Mouse (Mus musculus) NIH3T3 (cell line): ENCODE data around the gene Foxn3.

Experiments
- DNase-seq: peaks from one replicate; pipeline ENCODE4 v3.0.0-alpha.2; 2012; ENCODE audit warnings: low read depth

The Foxn3 gene

DNA sequence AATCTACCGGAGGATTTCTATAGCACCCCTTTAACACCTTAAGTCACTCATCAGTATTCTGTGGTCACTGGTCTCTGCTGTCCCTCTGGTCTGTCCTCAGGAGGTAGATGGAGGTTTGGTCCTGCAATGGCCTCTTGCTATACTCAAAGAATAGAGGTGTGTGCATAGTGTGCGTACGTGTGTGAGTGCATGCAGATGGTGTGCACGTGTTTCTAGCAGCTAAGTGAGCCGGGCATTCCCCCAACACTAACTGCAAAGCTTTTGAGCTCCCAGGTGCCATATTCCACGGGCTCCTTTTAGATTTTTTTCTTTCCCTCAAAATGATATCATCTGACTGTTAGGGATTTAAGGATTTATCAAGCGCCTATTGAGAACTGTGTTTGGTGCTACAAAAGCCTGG is 269.9 kb downstream of the Foxn3 start:
- DNase-seq, result no peak

DNA sequence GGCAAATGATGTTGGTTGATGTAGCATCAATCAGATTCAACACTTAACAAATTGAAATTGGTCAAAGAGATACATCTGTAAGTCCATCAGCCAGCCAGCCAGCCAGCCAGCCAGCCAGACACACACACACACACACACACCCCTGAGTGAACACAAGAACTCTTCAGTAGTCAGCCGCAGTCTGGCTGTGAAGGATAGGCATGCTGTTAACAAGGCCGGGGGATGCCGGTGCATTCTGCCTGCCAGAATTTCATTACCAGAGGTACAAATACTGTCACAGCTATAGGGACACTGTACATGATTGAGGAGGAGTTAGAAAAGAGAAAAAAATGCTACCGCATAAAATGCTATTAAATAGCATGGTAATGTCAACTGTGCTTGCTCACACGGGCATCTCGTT is 271.2 kb downstream of the Foxn3 start:
- no peak for DNase-seq

DNA sequence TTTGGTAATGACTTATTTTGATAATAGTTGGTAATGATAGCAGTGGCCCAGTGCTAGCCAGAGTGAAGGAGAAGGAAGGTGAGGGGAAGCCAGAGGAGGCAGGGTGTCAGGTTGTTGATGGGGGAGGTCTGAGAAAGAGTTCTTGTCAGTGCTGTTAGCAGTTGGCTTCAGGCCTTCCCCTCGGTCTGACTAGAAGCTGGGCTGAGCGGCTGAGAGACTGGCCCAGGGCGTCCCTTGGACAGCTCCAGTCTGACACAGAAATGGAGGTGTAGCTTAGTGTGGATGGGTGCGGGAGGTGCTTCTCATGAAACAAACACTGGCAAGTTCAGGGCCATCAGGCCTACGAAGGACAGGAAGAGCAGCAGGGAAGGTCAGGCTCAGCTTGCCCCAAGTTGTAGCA is 276.3 kb downstream of the Foxn3 start:
- no peak for DNase-seq

DNA sequence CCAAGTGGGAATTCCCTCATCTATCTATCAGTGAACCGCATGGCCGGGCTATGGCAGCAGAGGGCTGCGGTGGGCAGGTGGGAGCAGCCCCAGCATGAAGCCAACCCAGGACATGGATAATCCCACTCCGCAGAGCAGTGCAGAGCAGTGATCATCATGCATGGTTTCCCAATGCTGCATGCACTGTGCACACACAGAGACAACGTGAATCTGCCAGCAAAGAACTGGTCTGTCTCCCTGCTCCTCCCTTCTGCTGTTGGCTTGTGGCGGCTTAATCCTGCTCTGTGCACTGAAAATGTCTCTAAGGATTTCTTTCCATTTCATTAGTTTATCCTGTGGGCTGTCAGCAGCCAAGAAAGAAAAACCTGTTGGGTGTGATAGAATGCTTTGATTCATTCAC is 276.7 kb downstream of the Foxn3 start:
- DNase-seq, result no peak

DNA sequence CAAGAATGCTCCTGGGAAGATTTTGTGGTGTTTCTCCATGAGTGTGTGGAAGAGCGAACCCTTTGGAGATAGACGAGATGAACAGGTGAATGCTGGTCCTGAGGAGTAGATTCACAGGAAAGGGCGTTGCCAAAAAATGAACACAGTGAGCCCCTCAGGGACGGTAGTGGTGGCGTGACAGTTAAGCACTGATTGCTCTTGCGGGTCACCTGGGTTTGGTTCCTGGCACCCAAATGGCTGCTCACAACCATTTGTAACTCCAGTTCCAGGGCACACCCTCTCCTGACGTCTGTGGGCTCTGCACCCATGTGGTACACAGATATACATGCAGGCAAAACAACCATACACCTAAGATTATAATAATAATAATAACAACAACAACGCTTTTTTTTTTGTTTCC is 277.7 kb downstream of the Foxn3 start:
- no peak for DNase-seq

DNA sequence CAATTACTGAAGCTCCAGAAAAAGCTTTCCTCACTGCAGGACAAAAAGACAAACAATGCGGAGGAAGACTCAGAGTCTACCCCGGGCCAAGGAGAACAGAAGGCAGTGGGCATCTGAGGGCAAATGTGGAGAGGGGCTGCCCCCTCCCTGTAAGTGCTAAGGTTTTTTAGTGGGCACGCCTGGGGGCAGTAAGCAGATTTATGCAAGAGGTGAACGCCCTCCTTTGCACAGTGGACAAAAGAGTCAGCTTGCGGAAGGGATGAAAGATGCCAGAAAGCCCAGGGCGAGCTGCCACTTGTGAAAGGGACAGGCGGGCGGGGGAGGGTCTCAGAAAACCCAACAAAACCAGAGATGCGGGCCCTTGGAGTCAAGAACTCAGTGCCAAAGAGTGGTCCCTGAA is 278.2 kb downstream of the Foxn3 start:
- no peak for DNase-seq

DNA sequence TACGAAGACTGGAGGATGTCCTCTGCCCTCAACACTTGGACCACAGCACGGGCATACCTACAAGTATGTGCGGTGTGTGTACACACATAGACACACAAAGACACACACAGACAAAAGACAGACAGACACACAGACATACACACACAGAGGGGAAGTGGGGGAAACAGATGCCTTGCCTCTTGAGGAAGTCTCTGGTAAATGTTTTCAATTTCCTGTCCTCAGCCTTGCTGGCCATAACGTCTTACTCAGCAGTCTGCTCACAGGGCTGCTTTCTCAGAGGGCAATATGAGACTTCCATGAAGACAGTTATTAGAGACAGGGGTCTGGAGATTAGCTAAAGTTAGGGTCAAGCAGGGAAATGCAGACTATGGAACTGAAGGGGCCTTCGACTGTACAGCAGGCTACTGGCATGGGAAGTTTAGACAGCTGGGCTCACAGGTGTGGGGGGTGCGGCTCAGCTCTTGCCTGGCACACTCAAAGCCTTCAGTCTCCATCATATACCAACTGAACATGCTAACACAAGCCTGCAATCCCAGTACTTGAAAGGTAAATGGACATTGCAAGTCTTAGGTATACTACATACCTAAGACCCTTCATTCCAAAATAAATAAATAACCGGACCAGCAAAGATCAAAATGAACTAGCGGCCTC is 278.8 kb downstream of the Foxn3 start:
- DNase-seq, result no peak

DNA sequence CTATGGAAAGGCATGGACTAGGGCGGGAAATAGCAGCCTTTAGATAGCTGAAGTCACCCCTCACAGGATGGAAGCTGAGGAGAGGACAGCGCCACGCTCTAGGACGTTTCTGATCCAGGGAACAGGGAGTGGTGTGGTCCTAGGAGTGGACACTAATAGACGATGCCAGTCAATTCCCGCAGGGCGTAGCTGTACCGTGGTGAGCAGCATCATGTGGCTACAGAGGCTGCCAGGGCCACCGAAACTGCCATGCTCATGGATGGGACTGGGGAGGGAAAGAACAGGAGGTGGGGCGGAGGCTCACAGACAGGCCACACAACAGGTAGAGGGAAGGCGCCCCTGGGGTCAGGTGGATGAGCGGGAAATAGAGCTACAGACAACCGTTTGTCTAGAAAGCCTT is 282.6 kb downstream of the Foxn3 start:
- DNase-seq, result no peak

DNA sequence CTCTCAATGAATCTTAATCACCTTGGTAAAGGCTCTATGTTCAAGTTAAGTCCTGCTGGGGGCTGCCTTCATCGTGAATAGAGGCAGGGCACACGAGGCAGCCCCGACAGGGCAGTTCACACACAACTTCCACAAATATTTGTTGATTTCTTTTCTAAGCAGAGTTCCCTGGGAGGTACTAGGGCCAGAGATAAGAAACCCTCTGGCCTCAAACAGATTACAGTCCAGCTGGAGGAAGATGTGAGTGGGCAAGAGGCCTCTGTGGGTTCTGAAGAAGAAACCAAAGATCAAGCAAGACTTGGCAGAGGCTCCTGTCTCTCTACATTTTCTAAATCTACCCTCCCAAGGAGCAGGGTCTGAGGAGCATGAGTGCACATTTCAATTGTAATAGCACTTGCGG is 283.1 kb downstream of the Foxn3 start:
- DNase-seq, result no peak

DNA sequence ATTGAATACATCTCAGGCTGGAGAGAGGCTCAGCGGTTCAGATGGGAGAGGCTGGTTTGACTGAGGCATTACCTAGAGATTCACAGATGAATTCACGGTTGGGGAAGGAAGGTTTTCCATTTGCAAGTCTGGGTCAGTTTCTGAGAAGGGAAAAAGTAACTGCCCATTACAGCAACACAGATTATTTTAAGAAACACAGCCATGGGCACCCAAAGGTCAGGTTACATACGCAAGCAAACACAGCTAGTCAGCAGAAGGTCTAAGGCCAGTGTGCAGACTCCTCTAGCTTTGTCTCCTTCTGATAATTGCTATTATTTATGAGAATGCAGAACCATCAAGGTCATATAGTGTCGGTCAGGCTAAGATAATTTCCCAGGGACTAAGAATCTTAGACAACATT is 284.0 kb downstream of the Foxn3 start:
- DNase-seq, result no peak

DNA sequence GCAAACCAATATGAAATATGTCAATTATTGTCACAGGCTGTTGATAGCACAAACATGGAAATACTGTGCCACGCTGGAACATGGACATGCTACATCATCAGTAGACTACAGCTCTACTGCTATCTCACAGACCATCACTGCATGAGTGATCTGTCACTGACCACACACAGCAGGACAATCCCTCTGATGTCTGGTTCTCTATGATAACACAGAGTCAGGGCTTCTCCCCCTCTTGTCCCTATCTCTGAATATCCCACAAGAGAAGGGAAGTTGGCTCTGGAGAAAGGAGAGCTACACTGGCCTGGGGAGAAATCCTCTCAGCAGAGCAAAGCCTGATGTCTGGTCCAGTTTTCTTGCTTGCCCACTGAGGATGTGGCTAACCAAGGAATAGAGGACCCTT is 288.8 kb downstream of the Foxn3 start:
- no peak for DNase-seq

DNA sequence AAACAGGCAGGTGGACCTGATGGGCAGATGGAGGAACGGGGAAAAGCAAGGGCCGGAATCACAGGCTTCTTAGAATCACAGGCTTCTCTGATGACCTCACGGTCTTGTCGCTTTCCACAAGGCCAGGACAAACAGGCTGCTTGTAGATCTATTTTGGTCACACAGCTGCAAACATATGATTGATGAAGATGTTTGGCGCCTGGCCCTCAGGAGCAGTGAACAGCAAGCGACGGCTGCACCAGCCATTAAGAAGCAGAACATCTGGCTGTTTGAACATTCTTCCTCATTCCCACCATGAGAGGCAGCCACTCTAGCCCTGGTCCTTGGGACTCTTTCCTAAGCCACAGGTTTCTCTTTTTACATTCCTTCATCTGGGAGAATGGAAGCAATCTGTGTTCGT is 294.0 kb downstream of the Foxn3 start:
- DNase-seq, result peak; percentile 29

DNA sequence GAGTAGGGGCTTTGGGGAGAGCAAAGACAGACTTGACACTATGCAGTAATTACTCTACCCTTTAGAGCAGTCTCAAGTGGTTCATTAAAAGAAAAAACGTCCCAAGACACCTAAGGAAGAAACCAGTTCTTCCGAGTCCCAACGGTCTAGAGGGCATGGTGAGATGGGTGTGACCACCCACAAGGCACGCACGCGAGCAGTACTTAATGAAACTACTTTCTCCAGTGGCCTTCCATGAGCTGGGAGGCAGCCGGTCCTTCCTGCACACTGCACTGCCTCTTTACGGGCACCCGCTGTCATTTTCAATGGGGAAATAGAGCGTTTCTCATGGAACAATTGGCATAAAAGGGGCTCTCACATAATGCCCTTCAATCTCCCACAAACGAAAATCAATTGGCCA is 294.4 kb downstream of the Foxn3 start:
- DNase-seq, result no peak

DNA sequence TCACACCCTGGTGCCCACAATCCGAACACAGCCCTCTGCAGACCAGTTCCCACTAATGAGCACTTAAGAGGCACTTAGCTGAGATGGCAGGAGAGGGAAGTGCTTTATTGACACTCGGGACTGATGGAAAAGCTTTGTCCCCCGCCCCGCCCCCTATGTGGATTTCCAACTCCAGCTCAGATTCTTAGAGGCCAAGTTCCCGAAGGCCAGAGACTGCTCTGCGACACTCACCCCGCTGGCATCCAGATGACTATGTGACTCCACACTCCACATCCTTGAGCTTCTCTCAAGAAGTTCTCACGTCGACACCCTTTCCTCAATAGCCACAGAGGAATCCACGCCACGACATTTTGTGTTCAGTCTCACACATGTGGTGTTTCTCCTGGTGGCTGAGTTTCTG is 295.6 kb downstream of the Foxn3 start:
- DNase-seq, result peak; percentile 19

DNA sequence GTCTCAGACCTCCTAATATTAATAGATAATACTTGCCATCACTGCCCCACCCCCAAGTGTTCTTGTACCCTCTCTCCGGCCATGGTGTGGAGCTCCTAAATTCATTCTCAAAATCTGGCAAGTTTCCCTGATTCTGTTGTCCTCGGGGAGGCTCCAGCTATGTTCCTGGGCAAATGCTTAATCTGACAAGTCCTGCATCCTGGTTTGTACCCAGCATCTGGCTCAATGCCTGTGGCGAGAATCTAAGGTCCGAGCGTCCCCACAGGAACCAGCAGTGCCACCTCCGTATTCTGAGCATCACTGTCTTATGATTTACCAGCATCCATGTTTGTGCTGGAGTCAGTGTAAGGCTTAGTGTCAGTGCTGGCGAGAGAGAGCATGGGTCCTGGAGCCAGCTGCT is 296.9 kb downstream of the Foxn3 start:
- peak; percentile 19 for DNase-seq

DNA sequence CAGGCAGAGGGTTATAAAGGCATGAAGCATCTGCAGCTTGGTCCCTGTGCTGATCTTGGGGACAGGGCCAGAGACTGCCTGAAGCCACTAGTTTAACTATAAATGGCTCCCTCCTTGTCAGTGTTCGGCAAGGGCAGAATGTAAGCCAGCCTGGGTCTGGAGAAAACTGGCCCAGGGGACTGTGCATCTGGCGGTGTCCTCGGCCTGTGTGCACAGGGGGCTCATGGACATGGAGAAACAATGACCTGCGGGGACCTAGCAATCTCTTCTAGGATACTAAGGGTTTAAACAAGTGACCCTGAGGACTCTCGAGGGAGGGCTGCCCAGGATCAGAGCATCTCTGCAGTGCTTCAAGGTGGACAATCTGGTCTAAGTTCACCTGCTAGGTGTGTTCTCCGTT is 297.6 kb downstream of the Foxn3 start:
- no peak for DNase-seq

DNA sequence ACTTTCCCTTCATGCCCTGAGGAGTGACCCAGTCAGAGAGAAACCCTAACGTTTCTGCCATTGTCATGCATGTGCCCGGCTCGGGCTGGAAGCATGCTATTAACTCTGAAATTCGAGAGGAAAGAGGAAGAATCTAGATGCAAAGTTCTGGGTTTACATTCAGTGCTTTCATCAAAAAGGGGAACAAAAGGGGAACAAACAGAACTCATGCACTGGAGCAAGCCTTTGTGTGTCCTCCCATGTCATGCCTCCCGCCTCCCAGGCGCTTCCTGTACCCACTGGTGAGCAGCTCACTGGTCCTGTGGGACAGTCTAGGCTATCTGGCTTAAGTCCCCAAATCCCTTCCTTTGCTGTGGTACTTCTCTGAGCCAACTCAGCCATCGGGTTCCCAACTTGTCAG is 299.0 kb downstream of the Foxn3 start:
- no peak for DNase-seq

DNA sequence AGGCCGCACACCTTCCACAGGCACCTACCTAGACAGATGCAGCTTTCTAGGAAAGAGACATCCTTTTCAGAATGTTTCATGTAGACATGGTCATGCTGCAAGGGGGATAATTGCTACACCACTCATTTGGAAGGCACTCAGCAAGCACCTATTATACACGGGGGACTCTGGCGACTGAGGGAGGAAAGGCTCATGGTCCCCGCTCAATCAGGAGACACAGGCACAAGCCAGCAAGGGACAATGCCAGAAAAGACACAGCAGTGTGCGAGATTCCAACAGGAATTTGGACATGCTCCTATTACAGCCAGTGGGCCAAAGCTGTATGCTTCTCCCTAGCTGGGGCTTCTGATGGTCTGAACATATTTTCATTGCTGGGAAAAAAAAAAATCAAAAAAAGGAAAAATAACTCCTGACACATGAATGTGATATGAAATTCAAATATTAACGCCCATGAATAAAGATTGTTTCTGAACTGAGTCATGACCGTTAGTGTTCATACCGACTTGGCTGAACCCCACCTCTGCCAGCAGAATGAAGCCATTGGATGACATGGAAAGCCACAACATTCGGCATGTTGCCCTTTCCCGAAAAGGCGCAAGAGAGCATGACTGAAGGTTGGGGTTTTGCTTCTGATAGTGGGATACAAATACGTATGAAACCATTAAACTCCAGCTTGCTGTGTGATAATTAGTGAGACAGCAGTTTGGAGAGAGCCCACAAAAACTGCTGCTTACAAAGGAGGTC is 299.6 kb downstream of the Foxn3 start:
- DNase-seq, result peak; percentile 73

DNA sequence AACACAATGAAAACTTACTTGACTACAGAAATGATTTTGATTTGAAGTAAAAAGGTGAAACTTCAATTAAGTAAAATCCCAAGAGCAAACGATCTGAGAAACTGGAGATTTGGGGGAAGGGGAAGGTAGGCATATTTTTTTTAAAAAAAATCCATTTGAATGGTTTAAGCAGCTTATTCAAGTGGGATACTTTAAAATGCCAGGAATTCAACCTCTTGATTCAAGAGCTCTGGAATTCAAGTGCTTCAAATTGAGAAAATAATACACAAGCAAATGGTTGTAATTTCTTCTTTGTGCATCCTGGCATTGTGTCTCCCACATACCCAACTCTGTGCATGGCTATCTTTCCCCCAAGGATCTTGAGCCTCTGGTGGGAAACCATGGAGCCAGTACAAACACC is 300.5 kb downstream of the Foxn3 start:
- DNase-seq, result no peak

DNA sequence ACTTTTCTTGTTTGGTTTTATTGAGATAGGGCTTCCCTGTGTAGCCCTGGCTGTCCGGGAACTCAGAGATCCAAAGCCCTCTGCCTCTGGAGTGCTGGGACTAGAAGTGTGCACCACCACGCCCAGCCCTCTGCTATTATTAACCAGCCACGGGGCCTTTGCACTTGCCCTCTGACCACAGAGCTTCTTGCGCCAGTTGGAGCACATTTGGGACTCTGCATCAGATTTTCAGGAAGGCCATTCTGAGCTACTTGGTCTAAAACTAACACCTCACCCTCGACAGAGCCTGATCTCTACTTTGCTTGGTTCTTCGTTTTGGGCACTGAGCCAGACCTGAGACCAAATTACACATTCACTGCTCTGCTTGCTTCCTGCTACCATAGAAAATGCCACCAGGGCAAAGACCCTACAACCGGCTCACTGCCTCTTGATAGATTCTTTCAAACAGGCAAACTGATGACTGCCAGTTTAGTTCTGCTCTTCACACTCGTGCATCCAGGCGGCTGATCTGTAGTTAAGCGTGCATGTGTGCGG is 301.2 kb downstream of the Foxn3 start:
- DNase-seq, result peak; percentile 14

DNA sequence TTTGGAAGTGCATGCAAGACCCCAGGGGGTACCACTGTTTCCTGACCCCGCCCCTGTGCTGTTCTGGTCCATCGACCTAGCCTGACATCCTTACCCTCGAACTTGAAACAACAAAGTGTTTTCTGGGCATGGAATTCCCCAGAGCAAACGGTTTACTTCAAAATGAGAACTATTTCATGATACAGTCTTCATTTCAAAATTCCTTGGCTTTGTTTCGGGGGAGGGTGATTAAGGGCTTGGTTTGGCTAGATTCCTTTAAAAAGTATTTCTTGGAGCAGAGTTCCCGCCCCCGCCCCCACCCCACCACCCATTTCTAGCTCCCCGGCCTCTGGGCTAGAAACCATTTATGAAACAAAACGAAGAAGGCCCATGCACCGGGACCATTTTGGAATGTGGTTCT is 303.2 kb downstream of the Foxn3 start:
- peak; percentile 79 for DNase-seq

DNA sequence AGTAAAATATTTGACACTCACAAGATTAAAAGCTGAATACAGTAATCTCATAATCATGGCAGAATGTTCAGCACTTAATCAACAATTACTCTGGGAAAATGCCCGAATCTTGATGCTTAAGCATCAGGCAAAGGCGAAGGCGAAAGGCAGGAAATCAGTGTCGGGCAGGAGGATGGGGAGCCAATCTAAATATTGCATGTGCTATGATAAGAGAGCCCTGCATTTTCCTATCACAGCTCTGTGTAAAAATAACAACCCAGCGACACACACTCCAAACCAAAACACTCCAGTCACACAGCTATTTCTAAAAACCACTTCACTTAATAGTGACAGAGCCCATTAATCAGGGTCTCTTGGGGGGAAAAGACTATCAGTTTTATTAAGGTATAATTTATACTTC is 305.8 kb downstream of the Foxn3 start:
- DNase-seq, result no peak

DNA sequence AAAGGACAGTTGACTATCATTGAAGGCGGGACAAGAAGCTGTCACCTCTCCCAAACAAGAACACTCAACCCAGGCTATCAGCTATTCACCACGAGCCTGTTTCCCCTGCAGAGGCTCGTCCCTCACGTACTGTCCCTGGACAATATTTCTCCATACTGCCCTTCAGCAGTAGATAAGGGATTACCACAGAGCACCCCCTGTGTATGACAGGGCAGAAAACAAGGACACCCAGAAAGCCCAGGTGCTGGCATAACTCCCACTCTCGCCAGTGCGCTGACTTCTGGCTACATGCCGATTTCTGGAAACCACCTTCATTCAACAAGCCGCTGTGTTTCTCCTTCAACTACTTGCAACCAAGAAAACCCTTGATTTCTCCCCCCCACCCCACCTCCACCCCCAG is 306.4 kb downstream of the Foxn3 start:
- no peak for DNase-seq

DNA sequence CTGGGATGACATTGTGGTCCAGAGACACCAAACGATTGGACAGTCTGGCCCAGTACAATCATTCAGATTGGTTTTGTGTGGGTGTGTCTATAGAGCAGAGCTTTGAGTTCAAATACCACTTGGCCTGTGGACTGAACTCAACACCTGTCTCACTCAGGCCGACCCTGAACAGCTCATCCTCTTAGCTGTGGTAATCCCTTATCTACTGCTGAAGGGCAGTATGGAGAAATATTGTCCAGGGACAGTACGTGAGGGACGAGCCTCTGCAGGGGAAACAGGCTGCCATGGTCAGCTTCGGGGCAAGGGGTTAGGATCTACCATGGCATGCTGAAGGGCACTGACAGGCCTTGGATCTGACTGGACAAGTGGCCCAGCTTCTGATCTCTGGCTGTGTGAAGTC is 306.9 kb downstream of the Foxn3 start:
- DNase-seq, result no peak
